Mouse (Mus musculus): Measurements from ENCODE around the gene Nlgn1.

- TF ChIP-seq POLR2A (IDR thresholded peaks at IDR 0.05; ENCODE audit: borderline replicate concordance, extremely low read depth, low read depth, low read length) (no peak), CTCF (IDR thresholded peaks at IDR 0.05; ENCODE audit: insufficient read depth, low read length) (no peak)
Observed at GRCm38 (mm10) chr3:26102271-26102670, 230.0 kb downstream of the Nlgn1 start.
